Mouse (Mus musculus) limb, embryonic 15.5 days (tissue): ENCODE data around the gene Aldh3b2. TPM values are rescaled to one million over a fixed set of nuclear protein-coding genes. Genes with fewer than 3 reads are reported as not detected.

Source experiments
- ATAC-seq: fragments of 200-750 bp; cut with Nextera tagmentation; 2 replicates; pipeline ENCODE4 v1.8.0; 2017; ENCODE audit warnings: low read depth, moderate TSS enrichment; ENCODE audit not compliant: insufficient number of reproducible peaks, low FRiP score, low TSS enrichment
- H3K27ac ChIP-seq: fragments of 300-500 bp; sonication (generic); 2 replicates; pipeline ENCODE4 v1.5.1; 2015; ENCODE audit warnings: moderate library complexity, mild to moderate bottlenecking, inconsistent platforms
- H3K27me3 ChIP-seq: fragments of 300-500 bp; sonication (generic); 2 replicates; pipeline ENCODE4 v1.6.1; 2015; ENCODE audit warnings: inconsistent platforms
- H3K36me3 ChIP-seq: fragments of 300-500 bp; sonication (generic); 2 replicates; pipeline ENCODE4 v1.6.1; 2015; ENCODE audit warnings: inconsistent platforms
- H3K4me1 ChIP-seq: fragments of 300-500 bp; sonication (generic); 2 replicates; pipeline ENCODE4 v1.6.1; 2015; ENCODE audit warnings: inconsistent platforms
- H3K4me2 ChIP-seq: fragments of 300-500 bp; sonication (generic); 2 replicates; pipeline ENCODE4 v1.6.1; 2015; ENCODE audit warnings: mild to moderate bottlenecking, inconsistent platforms
- H3K4me3 ChIP-seq: fragments of 300-500 bp; sonication (generic); 2 replicates; pipeline ENCODE4 v1.5.1; 2015; ENCODE audit warnings: mild to moderate bottlenecking, inconsistent platforms
- H3K9ac ChIP-seq: fragments of 300-500 bp; sonication (generic); 2 replicates; pipeline ENCODE4 v1.6.1; 2015; ENCODE audit warnings: inconsistent platforms
- H3K9me3 ChIP-seq: fragments of 300-500 bp; sonication (generic); 2 replicates; pipeline ENCODE4 v1.6.1; 2016; ENCODE audit warnings: inconsistent platforms
- WGBS: fragments of 180-500 bp; shearing (Covaris S2); methylation state at CpG from one replicate; pipeline ENCODE4 v1.1.7; 2015; 5-methylcytosine and 5-hydroxymethylcytosine counted together
- polyA plus RNA-seq: library from polyadenylated mRNA; unstranded; fragments of >200 nt; fragmentation: Nextera tagmentation; extraction: Ambion mirVana; gene quantifications from 2 replicates; pipeline ENCODE4 v1.2.1, GENCODE M21; 2015

Aldh3b2 gene
- polyA plus RNA-seq, 1 experiment from 2014 or later: 37.2 TPM

DNA sequence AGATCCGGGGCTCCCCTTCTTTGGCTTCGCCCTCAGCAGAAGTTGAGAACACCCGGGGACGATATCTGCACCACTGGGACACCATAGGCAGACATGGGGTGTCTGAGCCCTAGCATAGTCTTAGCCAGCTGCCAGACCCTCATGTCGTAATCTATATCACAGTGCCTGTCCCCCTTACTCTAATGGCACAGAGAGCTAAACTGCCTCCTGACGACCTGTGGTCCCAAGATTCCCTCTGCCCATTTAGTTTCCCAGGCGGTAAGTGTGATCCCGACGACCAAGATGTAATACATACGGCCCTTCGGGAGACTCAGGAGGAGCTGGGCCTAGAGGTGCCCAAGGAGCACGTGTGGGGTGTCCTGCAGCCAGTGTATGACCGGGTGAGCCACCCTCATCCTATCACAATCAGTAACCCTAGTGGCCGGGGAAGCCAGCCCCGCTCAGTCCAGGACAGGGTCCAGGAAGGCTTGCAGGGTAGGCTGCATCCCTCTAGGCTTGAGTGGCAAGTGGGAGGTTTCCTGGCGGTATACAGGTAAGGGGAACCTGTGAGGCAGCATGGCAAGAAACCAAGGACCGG lies 28.9 kb downstream of the Aldh3b2 start:
- H3K4me3 ChIP-seq: peak overlapping the region; percentile 81
- H3K9me3 ChIP-seq: no peaks in the 10 kb centered on the region
- peaks cover 17% of the 10 kb centered on the region for H3K36me3 ChIP-seq
- peaks cover 25% of the 10 kb centered on the region for H3K4me1 ChIP-seq
- H3K27me3 ChIP-seq: no peaks in the 10 kb centered on the region
- peak overlapping the region; percentile 81 for H3K4me2 ChIP-seq
- no peak for ATAC-seq
- peak overlapping the region; percentile 98 for H3K27ac ChIP-seq
- WGBS: 15% methylated on average over 17 of the region's 17 CpGs
- H3K9ac ChIP-seq: peak overlapping the region; percentile 93

DNA sequence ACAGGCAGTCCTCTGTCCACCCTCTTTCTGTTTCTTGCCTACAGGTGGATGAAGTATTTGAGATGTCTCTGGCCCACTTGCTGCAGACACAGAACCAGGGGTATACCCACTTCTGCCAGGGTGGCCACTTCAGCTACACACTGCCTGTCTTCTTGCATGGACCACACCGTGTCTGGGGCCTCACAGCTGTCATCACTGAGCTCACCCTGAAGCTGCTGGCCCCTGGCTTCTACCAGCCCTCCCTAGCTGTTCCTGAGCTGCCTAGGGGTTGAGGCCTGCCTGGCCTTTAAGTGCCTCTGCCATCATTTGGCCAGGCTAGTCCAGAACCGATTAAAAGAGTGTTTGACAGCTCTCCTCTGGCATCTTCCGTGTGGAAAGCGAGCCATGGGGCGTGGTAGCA lies 29.6 kb downstream of the Aldh3b2 start:
- H3K9me3 ChIP-seq: no peaks in the 10 kb centered on the region
- no peak overlapping the region for H3K27ac ChIP-seq
- H3K36me3 ChIP-seq: peaks cover 24% of the 10 kb centered on the region
- H3K4me3 ChIP-seq: no peak overlapping the region
- peak overlapping the region; percentile 81; the same call in 1 of the 2 replicates for H3K4me2 ChIP-seq
- H3K27me3 ChIP-seq: no peaks in the 10 kb centered on the region
- no peak overlapping the region for H3K9ac ChIP-seq
- H3K4me1 ChIP-seq: peaks cover 25% of the 10 kb centered on the region
- no peak for ATAC-seq
- 79% methylated on average over 5 of the region's 5 CpGs for WGBS

DNA sequence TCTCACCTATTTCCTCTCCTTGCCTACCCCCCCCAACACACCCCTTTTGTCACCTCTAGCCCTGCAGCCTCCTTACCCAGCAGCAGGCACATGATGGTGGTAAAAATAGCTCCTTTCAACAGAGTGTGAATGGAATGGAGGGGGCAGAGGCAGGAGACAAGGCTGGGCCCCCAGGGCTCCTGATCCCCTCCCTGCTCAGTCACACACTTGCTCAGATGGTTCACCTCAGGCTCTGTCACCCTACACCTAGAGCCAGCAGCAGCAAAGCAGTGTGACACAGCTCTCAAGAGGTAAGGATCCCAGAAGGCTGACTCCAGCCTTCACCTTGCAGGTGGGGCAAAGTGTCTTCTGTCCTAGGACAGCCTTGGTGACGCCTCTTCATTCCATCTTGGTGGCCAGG lies 31.0 kb downstream of the Aldh3b2 start, which contains the start of gene Doc2g:
Gene Doc2g, plus strand, starts transcription at position 202 of the 400 bp plus-strand sequence.
- no peak within 1 kb of the TSS for H3K27ac ChIP-seq
- H3K27me3 ChIP-seq: no peaks in the 10 kb centered on the region
- no peak within 1 kb of the TSS; the same call in 1 of the 2 replicates for H3K9ac ChIP-seq
- H3K4me3 ChIP-seq: no peak within 1 kb of the TSS
- peaks cover 25% of the 10 kb centered on the region for H3K4me1 ChIP-seq
- H3K4me2 ChIP-seq: no peak within 1 kb of the TSS
- H3K36me3 ChIP-seq: peaks cover 38% of the 10 kb centered on the region
- H3K9me3 ChIP-seq: no peaks in the 10 kb centered on the region
- 65% methylated on average over 1 of the region's 1 CpGs for WGBS
- ATAC-seq: no peak

DNA sequence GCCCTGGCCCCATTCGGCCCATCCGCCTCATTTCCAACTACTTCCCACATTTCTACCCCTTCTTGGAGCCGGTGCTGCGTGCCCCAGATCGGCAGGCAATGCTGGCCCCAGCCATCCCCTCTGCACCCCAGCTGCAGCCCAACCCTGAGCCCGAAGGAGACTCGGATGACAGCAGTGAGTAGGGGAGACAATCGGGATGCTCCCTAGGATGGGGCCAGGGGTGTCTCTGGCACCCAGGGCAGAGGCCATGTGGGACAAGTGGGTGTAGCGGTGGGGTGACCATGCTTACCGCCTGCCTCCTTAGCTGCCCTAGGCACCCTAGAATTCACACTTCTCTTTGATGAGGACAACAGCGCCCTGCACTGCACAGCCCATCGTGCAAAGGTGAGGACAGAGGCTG lies 31.5 kb downstream of the Aldh3b2 start:
- Histone ChIP-seq H3K36me3 (peaks cover 43% of the 10 kb centered on the region), H3K4me1 (peaks cover 25% of the 10 kb centered on the region), H3K4me3 (no peak overlapping the region), H3K9me3 (no peaks in the 10 kb centered on the region), H3K9ac (no peak overlapping the region; the same call in 1 of the 2 replicates), H3K27ac (no peak overlapping the region), H3K27me3 (no peaks in the 10 kb centered on the region), H3K4me2 (no peak overlapping the region)
- ATAC-seq: no peak
- WGBS: 69% methylated on average over 12 of the region's 12 CpGs

DNA sequence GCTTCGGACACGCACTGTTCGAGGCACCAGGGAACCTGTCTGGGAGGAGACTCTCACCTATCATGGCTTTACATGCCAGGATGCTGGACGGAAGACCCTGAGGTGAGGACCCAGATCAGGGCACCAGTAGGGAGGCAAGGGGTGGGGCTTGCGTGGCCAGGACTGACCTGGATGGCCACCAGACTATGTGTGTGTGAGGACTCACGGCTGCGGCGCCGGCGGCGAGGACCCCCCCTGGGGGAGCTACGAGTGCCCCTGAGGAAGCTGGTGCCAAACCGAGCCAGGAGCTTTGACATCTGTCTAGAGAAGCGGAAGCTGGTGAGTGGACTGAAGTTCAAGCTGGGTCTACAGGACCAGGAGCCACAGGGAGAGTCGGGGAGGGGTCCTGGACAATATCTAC lies 32.2 kb downstream of the Aldh3b2 start:
- H3K4me2 ChIP-seq: no peak overlapping the region
- 85% methylated on average over 15 of the region's 15 CpGs for WGBS
- peaks cover 20% of the 10 kb centered on the region for H3K4me1 ChIP-seq
- no peak overlapping the region for H3K9ac ChIP-seq
- ATAC-seq: no peak
- no peaks in the 10 kb centered on the region for H3K27me3 ChIP-seq
- H3K27ac ChIP-seq: no peak overlapping the region
- no peaks in the 10 kb centered on the region for H3K9me3 ChIP-seq
- no peak overlapping the region for H3K4me3 ChIP-seq
- peaks cover 50% of the 10 kb centered on the region for H3K36me3 ChIP-seq

DNA sequence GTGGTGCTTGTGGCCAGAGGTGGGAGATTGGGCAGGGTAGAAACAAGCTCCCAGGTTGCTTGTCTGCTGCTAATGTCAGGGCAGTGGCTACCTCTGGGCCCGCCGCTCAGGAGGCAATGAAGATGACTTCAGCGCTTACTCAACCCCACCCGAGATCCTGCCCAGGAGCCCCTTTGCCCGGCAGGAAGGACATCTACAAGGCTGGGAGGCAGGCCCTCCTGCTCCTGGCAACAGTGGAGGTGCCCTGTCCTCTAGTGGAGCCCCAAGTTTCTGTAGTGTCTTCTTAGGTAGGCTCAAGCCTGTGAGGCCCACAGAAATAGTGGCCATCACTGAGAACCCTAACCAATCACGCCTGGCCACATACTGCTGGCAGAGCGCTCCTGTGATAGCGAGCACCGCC lies 33.0 kb downstream of the Aldh3b2 start:
- peaks cover 57% of the 10 kb centered on the region for H3K36me3 ChIP-seq
- no peaks in the 10 kb centered on the region for H3K27me3 ChIP-seq
- no peak overlapping the region for H3K4me2 ChIP-seq
- WGBS: 85% methylated on average over 9 of the region's 9 CpGs
- no peak overlapping the region for H3K4me3 ChIP-seq
- H3K9me3 ChIP-seq: no peaks in the 10 kb centered on the region
- H3K4me1 ChIP-seq: peaks cover 14% of the 10 kb centered on the region
- no peak overlapping the region for H3K27ac ChIP-seq
- no peak for ATAC-seq
- no peak overlapping the region for H3K9ac ChIP-seq

DNA sequence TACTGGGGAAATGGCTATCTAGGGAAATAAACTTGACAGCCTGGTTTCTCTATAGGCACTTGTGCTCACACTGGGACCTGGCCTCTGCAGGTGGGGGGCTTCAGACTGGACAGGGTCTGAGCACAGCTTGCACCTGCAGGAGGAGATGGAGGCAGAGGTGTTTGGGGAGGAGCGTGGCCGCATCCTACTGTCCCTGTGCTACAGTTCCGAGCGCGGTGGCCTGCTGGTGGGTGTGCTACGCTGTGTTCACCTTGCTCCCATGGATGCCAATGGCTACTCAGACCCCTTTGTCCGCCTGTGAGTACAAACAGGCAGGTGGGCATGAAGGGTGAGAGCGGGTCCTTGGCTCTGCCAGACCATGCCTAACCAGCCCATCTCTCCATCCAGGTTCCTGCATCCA lies 33.8 kb downstream of the Aldh3b2 start:
- Histone ChIP-seq H3K4me1 (peaks cover 13% of the 10 kb centered on the region), H3K9me3 (no peaks in the 10 kb centered on the region), H3K27ac (no peak overlapping the region), H3K27me3 (no peaks in the 10 kb centered on the region), H3K4me3 (no peak overlapping the region), H3K9ac (no peak overlapping the region), H3K36me3 (peaks cover 64% of the 10 kb centered on the region), H3K4me2 (no peak overlapping the region)
- ATAC-seq: no peak
- whole genome bisulfite sequencing: 94% methylated on average over 8 of the region's 8 CpGs

DNA sequence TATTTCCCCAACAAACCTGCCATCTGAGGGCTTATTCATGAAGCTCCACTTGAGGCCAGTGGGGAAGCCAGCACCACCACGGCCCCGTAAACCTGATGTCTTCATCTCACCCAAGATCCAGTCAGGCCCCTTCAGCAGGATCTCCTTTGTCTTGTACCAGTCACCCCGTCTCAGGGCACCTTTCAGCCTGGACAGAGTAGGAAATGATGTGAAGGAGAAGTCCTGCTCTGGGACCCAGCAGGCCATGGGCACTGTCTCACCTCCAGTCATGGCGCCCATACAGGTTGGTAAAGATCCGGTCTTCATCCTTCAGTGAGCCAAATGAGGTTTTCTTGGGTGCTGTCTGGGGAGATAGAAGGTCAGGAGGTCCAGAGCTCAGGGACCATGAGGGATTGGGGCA lies 39.0 kb downstream of the Aldh3b2 start:
- Histone ChIP-seq H3K9ac (no peak overlapping the region), H3K27ac (no peak overlapping the region), H3K4me2 (no peak overlapping the region), H3K4me3 (no peak overlapping the region), H3K36me3 (peaks cover 48% of the 10 kb centered on the region), H3K9me3 (no peaks in the 10 kb centered on the region), H3K27me3 (no peaks in the 10 kb centered on the region), H3K4me1 (peaks cover 13% of the 10 kb centered on the region)
- no peak for ATAC-seq
- WGBS: 93% methylated on average over 5 of the region's 5 CpGs

DNA sequence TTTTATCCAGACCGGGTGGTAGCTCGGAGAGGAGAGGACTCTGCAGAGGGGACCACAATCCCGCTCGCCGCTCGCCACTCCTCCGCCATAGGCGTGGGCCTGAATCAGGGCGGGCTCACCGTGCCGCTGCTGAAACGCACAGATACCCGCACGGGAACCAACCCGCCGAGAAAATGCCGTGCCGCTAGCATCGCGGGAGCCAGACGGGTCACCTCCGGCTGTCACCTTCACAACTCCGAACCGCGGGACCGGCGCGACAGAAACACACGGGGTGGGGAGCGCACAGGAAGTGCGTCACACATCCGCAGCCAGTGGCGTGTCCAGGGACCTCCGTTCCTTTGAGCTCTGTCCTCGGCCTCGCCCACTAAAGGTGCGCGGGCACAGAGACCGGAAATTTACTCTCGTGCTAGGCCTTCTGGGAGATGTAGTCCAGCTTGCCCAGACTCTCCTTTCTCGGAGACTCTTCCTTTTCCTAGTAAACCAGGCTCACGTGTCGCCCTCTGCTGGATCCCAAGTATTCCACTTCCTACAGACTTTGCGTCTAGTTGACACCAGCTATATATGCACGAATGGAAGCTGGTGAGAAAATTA lies 40.4 kb downstream of the Aldh3b2 start, which contains the start of gene Ndufv1:
Gene Ndufv1, minus strand, starts transcription at position 375 of the 591 bp plus-strand sequence.
- WGBS: under 1% methylated on average over 45 of the region's 45 CpGs
- ATAC-seq: peak; percentile 98
- peak within 1 kb of the TSS; percentile 81 for H3K9ac ChIP-seq
- H3K9me3 ChIP-seq: no peaks in the 10 kb centered on the region
- peak within 1 kb of the TSS; percentile 77 for H3K27ac ChIP-seq
- H3K36me3 ChIP-seq: peaks cover 34% of the 10 kb centered on the region
- no peaks in the 10 kb centered on the region for H3K27me3 ChIP-seq
- H3K4me3 ChIP-seq: peak within 1 kb of the TSS; percentile 67
- peaks cover 13% of the 10 kb centered on the region for H3K4me1 ChIP-seq
- peak within 1 kb of the TSS; percentile 58 for H3K4me2 ChIP-seq

DNA sequence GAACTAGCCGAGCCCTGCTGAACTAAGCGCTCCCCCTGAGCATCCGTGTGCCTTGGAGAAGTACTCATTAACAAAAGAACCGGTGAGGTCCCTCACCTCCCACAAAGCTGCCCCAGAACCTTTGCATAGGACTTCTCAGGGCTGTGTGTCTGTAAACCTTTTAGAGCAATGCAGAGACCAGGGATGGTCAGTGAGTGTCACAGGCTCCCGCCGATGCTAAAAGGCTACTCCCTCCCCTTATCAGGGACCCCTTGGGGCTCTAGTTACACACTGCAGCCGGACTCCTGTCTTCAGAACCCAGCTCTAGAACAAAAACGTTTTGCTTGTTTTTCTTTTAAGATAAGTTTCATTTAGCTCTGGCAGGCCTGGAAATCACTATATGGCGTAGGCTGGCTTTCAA lies 40.9 kb downstream of the Aldh3b2 start:
- WGBS: 19% methylated on average over 9 of the region's 9 CpGs
- Histone ChIP-seq H3K4me3 (peak overlapping the region; percentile 67), H3K4me2 (peak overlapping the region; percentile 48), H3K9ac (no peak overlapping the region), H3K36me3 (peaks cover 29% of the 10 kb centered on the region), H3K9me3 (no peaks in the 10 kb centered on the region), H3K27ac (no peak overlapping the region), H3K4me1 (peaks cover 13% of the 10 kb centered on the region), H3K27me3 (no peaks in the 10 kb centered on the region)
- ATAC-seq: no peak

DNA sequence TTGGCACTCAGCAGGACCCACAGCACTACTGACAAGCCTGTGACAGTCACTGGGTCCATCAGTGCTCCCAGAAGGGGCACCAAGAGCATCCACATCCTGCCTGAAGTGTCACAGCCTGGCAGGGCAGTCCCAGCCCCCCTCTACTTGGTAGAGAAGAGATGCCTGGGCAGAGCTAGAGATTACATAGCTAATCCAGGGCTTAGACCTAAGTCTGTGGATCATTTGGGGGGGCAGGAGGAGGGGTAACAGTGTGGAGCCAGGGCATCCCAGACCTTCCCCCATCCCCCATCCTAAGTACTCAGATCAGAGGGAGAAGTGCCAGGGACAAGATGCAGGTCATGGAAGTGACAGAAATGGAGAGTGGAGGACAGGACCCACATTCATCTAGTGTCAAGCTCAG lies 42.7 kb downstream of the Aldh3b2 start:
- H3K9me3 ChIP-seq: no peaks in the 10 kb centered on the region
- no peak for ATAC-seq
- no peak overlapping the region for H3K9ac ChIP-seq
- H3K27me3 ChIP-seq: no peaks in the 10 kb centered on the region
- H3K4me3 ChIP-seq: no peak overlapping the region
- H3K27ac ChIP-seq: no peak overlapping the region
- H3K4me1 ChIP-seq: peaks cover 19% of the 10 kb centered on the region
- peaks cover 11% of the 10 kb centered on the region for H3K36me3 ChIP-seq
- H3K4me2 ChIP-seq: no peak overlapping the region

DNA sequence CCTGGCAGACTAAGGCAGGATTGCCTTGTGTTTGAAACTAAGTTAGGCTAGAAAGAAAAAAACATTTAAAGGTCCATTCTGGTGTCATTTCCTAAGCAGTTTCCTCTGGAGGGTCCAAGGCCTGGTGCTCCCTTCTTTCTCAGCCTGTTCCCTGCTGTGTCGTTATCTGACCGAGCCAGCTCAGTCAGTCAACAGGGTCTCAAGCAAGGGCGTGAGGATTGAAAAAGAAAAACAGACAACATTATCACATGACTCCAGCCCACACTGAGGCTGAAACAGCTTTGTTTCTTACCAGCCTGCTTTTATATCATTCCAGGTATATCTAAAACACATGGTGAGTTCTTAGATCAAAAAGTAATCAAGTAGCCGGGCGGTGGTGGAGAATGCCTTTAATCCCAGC lies 43.5 kb downstream of the Aldh3b2 start:
- no peak overlapping the region for H3K4me3 ChIP-seq
- H3K4me2 ChIP-seq: no peak overlapping the region
- ATAC-seq: no peak
- no peak overlapping the region for H3K9ac ChIP-seq
- H3K27ac ChIP-seq: no peak overlapping the region
- WGBS: 55% methylated on average over 5 of the region's 5 CpGs
- peaks cover 20% of the 10 kb centered on the region for H3K4me1 ChIP-seq
- H3K27me3 ChIP-seq: no peaks in the 10 kb centered on the region
- no peaks in the 10 kb centered on the region for H3K9me3 ChIP-seq
- 0 out of 2 replicates have a peak, but pooled peaks cover 4% of the 10 kb centered on the region for H3K36me3 ChIP-seq
